Mouse (Mus musculus): ENCODE results near the gene Tcf23. TPM values are rescaled to one million over a fixed set of nuclear protein-coding genes. Genes with fewer than 3 reads are reported as not detected.
A peak's percentile ranks its signal among the peaks of the same experiment; 100 is the strongest.

Gene Tcf23
- polyA plus RNA-seq, 1 experiment: 0.18 TPM

- H3K27ac ChIP-seq (ENCODE audit: control insufficient read depth, insufficient read depth, low read length): no peak overlapping the region
- no peak for DNase-seq
- no peaks in the 10 kb centered on the region for H3K4me1 ChIP-seq (replicated peaks; ENCODE audit: control insufficient read depth, insufficient read depth, low read length)
- H3K4me3 ChIP-seq (ENCODE audit: control insufficient read depth, insufficient read depth, low read length): no peak overlapping the region
- H3K36me3 ChIP-seq (ENCODE audit: control insufficient read depth, insufficient read depth, low read length): no peaks in the 10 kb centered on the region
- 81% methylated on average over 4 of the region's 4 CpGs for WGBS
- no peak for TF ChIP-seq POLR2A (IDR thresholded peaks at IDR 0.05; ENCODE audit: control insufficient read depth, extremely low read depth, insufficient read depth, low read length, poor library complexity)
- TF ChIP-seq CTCF (IDR thresholded peaks at IDR 0.05; ENCODE audit: borderline replicate concordance, control insufficient read depth, extremely low read depth, insufficient read depth, low read length, poor library complexity): no peak
- no peaks in the 10 kb centered on the region for H3K27me3 ChIP-seq (ENCODE audit: control insufficient read depth, insufficient read depth, low read length)
Observed at GRCm38 (mm10) chr5:30931378-30931777, 37.1 kb upstream of the Tcf23 start.

DNA sequence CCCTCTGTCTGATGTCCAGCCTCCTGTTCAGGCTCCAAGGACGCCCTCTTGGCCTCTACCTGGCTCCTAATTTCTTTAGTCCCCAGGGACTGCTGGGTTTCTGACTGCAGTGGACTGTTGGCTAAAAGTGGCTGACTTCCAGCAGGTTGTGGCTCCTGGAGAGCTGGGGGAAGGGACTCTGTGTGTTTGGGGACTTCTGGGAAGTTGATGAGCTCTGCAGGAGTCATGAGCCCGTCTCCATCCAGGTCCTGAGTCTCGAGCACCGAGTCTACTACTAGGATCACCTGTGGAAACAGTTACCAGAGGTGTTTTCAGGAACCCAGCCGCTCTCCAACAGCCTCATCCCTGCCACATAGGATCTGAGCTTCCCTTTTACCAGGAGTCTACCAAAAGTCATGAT, 34.8 kb upstream of the Tcf23 start:
- TF ChIP-seq POLR2A (IDR thresholded peaks at IDR 0.05; ENCODE audit: control insufficient read depth, extremely low read depth, insufficient read depth, low read length, poor library complexity): no peak
- no peak for TF ChIP-seq CTCF (IDR thresholded peaks at IDR 0.05; ENCODE audit: borderline replicate concordance, control insufficient read depth, extremely low read depth, insufficient read depth, low read length, poor library complexity)
- no peak for DNase-seq
- H3K4me1 ChIP-seq (replicated peaks; ENCODE audit: control insufficient read depth, insufficient read depth, low read length): no peaks in the 10 kb centered on the region
- no peaks in the 10 kb centered on the region for H3K27me3 ChIP-seq (ENCODE audit: control insufficient read depth, insufficient read depth, low read length)
- H3K36me3 ChIP-seq (ENCODE audit: control insufficient read depth, insufficient read depth, low read length): no peaks in the 10 kb centered on the region
- WGBS: 86% methylated on average over 5 of the region's 5 CpGs
- no peak overlapping the region for H3K27ac ChIP-seq (ENCODE audit: control insufficient read depth, insufficient read depth, low read length)
- H3K4me3 ChIP-seq (ENCODE audit: control insufficient read depth, insufficient read depth, low read length): no peak overlapping the region

DNA sequence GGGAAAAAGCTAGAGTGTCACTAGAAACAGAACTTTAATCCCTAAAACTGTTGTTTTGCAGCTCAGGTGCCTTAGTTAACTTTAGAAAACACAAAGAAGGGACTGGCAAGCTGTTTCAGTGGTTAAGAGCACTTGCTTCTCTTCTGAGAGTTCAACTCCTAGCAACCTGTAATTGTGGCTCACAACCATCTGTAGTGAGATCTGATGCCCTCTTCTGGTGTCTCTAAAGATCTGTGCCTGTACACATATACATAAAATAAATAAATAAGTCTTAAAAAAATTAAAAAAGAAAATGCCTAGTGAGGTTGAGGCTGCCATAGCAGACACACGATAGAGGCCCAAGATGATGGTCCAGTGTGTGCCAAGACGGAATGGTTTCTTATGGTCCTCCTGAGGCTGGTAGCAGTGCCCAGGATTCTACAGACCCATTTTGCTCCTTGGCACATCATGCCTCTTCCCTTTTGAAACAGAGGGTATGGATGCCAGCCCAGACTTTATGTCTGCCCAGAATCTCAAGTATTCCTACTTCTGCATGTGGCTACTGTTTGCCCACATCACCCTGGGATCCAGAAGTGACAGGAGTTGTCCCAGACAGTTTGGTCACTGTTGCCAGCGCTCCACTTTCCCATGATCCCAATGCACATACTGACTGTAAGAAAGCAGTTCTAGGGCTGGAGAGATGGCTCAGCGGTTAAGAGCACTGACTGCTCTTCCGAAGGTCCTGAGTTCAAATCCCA, 33.6 kb upstream of the Tcf23 start:
- H3K36me3 ChIP-seq (ENCODE audit: control insufficient read depth, insufficient read depth, low read length): no peaks in the 10 kb centered on the region
- no peak overlapping the region for H3K4me3 ChIP-seq (ENCODE audit: control insufficient read depth, insufficient read depth, low read length)
- TF ChIP-seq POLR2A (IDR thresholded peaks at IDR 0.05; ENCODE audit: control insufficient read depth, extremely low read depth, insufficient read depth, low read length, poor library complexity): no peak
- TF ChIP-seq CTCF (IDR thresholded peaks at IDR 0.05; ENCODE audit: borderline replicate concordance, control insufficient read depth, extremely low read depth, insufficient read depth, low read length, poor library complexity): no peak
- no peaks in the 10 kb centered on the region for H3K4me1 ChIP-seq (replicated peaks; ENCODE audit: control insufficient read depth, insufficient read depth, low read length)
- DNase-seq: no peak
- 89% methylated on average over 5 of the region's 5 CpGs for WGBS
- H3K27ac ChIP-seq (ENCODE audit: control insufficient read depth, insufficient read depth, low read length): no peak overlapping the region
- H3K27me3 ChIP-seq (ENCODE audit: control insufficient read depth, insufficient read depth, low read length): no peaks in the 10 kb centered on the region

GRCm38 (mm10) chr5:30943004-30943403, 25.5 kb upstream of the Tcf23 start:
- 92% methylated on average over 2 of the region's 2 CpGs for WGBS

DNA sequence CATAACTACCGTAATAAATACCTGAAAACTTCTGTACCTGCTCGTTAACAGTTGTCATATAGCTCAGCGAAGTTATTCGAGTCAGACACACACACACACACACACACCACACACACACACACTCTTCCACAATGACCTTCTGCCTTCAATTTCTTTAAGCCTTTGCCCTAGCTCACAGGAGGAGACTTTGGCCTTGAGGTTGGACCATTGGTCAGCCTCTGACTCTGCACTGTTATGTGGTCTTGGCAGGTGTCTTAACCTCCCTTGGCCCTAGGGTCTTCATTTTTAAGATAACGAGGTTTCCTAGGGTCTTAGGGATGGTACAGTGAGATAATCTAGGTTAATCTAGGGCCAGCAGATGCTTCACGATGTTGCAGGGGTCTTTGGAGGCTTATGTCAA, 24.1 kb upstream of the Tcf23 start:
- Histone ChIP-seq H3K27me3 (ENCODE audit: control insufficient read depth, insufficient read depth, low read length) (peaks cover 5% of the 10 kb centered on the region; the same call in 1 of the 2 replicates), H3K4me3 (ENCODE audit: control insufficient read depth, insufficient read depth, low read length) (no peak overlapping the region), H3K36me3 (ENCODE audit: control insufficient read depth, insufficient read depth, low read length) (no peaks in the 10 kb centered on the region), H3K27ac (ENCODE audit: control insufficient read depth, insufficient read depth, low read length) (no peak overlapping the region), H3K4me1 (replicated peaks; ENCODE audit: control insufficient read depth, insufficient read depth, low read length) (peaks cover 5% of the 10 kb centered on the region)
- 93% methylated on average over 6 of the region's 6 CpGs for WGBS
- TF ChIP-seq POLR2A (IDR thresholded peaks at IDR 0.05; ENCODE audit: control insufficient read depth, extremely low read depth, insufficient read depth, low read length, poor library complexity): no peak
- no peak for TF ChIP-seq CTCF (IDR thresholded peaks at IDR 0.05; ENCODE audit: borderline replicate concordance, control insufficient read depth, extremely low read depth, insufficient read depth, low read length, poor library complexity)
- DNase-seq: no peak

More at GRCm38 (mm10) chr5:30943004-30943403, 25.5 kb upstream of the Tcf23 start:
- Histone ChIP-seq H3K27me3 (ENCODE audit: control insufficient read depth, insufficient read depth, low read length) (peaks cover 5% of the 10 kb centered on the region; the same call in 1 of the 2 replicates), H3K4me1 (replicated peaks; ENCODE audit: control insufficient read depth, insufficient read depth, low read length) (peaks cover 3% of the 10 kb centered on the region; the same call in 1 of the 2 replicates), H3K27ac (ENCODE audit: control insufficient read depth, insufficient read depth, low read length) (no peak overlapping the region), H3K4me3 (ENCODE audit: control insufficient read depth, insufficient read depth, low read length) (no peak overlapping the region), H3K36me3 (ENCODE audit: control insufficient read depth, insufficient read depth, low read length) (no peaks in the 10 kb centered on the region)
- peak; percentile 50 for DNase-seq
- no peak for TF ChIP-seq POLR2A (IDR thresholded peaks at IDR 0.05; ENCODE audit: control insufficient read depth, extremely low read depth, insufficient read depth, low read length, poor library complexity)
- no peak for TF ChIP-seq CTCF (IDR thresholded peaks at IDR 0.05; ENCODE audit: borderline replicate concordance, control insufficient read depth, extremely low read depth, insufficient read depth, low read length, poor library complexity)

DNA sequence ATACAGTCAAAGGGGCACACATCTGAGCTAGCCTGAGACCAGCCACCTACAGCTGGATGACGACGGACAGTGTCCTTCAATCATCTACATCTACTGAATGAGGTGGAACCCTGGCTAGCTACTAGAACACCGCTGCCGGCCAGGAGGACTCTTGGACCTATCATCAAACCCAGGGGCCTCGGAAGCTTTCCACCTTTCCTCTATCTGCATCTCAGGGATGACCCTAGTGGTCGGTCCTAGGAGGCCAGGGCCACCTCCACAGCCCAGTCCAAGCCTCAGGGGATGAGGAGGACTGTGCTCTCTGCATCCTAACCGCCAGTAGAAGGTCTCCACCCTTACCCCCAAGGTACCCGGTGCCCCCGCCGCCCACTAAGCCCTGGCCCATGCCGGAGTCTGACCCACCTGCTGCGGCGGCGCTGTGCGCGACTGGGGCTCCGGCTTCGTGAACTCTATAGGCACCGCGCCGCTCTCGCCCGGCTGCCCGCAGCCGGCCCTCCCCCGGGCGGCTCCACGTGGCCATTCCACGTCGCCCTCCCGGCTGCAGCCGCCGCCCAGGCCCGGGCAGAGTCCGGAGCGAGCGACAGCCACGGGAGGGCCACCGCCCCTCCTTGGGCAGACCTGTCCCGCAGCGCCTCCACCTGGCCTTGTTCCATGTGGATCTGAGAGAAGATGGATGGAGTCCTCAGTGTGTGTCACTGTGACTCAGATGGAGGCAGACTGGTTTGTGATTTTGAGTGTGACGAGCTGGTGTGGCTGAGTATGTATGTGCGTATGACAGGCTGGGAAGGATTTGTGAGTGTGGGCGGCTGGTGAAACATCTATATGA, 23.3 kb upstream of the Tcf23 start, which contains the start of gene Cgref1:
TSS of gene Cgref1 (minus strand) at position 636 of the 826 bp plus-strand sequence.
- Histone ChIP-seq H3K4me1 (replicated peaks; ENCODE audit: control insufficient read depth, insufficient read depth, low read length) (peaks cover 10% of the 10 kb centered on the region), H3K4me3 (ENCODE audit: control insufficient read depth, insufficient read depth, low read length) (peak within 1 kb of the TSS; percentile 31; the same call in 1 of the 2 replicates), H3K36me3 (ENCODE audit: control insufficient read depth, insufficient read depth, low read length) (no peaks in the 10 kb centered on the region), H3K27ac (ENCODE audit: control insufficient read depth, insufficient read depth, low read length) (no peak within 1 kb of the TSS), H3K27me3 (ENCODE audit: control insufficient read depth, insufficient read depth, low read length) (peaks cover 5% of the 10 kb centered on the region; the same call in 1 of the 2 replicates)
- TF ChIP-seq CTCF (IDR thresholded peaks at IDR 0.05; ENCODE audit: borderline replicate concordance, control insufficient read depth, extremely low read depth, insufficient read depth, low read length, poor library complexity) (no peak), POLR2A (IDR thresholded peaks at IDR 0.05; ENCODE audit: control insufficient read depth, extremely low read depth, insufficient read depth, low read length, poor library complexity) (no peak)
- WGBS: 15% methylated on average over 44 of the region's 44 CpGs
- peak; percentile 32 for DNase-seq

Measured in thymus, adult 2 months (tissue).